Mouse (Mus musculus) cerebellum, adult 9-10 months (tissue): Measurements from ENCODE around the gene Gm3269.
"Not testable (repeated sequence)": the region's sequence is repeated elsewhere in the genome, so short reads cannot be mapped to it uniquely, and the experiment has no call there.

Experiments used
- DNase-seq: peaks from one replicate; pipeline ENCODE4 v3.0.0; 2022

Gene Gm3269

GRCm38 (mm10) chr14:4837806-4838205 is at the start of gene Gm3269:
Gene Gm3269, plus strand, starts transcription at chr14:4838106.
- not testable (repeated sequence) for DNase-seq

- DNase-seq, result not testable (repeated sequence)
Observed at GRCm38 (mm10) chr14:4806421-4806820, 31.5 kb upstream of the Gm3269 start.

- DNase-seq, result not testable (repeated sequence)
Observed at GRCm38 (mm10) chr14:4821950-4822349, 16.0 kb upstream of the Gm3269 start.

- not testable (repeated sequence) for DNase-seq
Observed at GRCm38 (mm10) chr14:4855299-4855980, 17.5 kb downstream of the Gm3269 start, which contains the start of gene Gm3264. Gene Gm3264, plus strand, starts transcription at chr14:4855576.

- DNase-seq, result not testable (repeated sequence)
Observed at GRCm38 (mm10) chr14:4892116-4892515, 54.2 kb downstream of the Gm3269 start, which contains the start of gene Gm3278. Gene Gm3278, plus strand, starts transcription at chr14:4892416.
